Mouse (Mus musculus) layer of hippocampus, adult 2 months (tissue): ENCODE results near the gene Ece1. TPM values are rescaled to one million over a fixed set of nuclear protein-coding genes. Genes with fewer than 3 reads are reported as not detected.

Source experiments
- DNase-seq, 2 experiments: peaks; one replicate each; pipeline ENCODE4 v3.0.0; 2022; ENCODE audit warnings: low spot score in 2 of 2
- H3K27ac ChIP-seq: fragments of 200-600 bp; 2 replicates; pipeline ENCODE4 v1.8.1; 2022
- H3K4me3 ChIP-seq: fragments of 200-600 bp; 2 replicates; pipeline ENCODE4 v1.8.1; 2022; ENCODE audit warnings: mild to moderate bottlenecking
- CTCF ChIP-seq: fragments of 200-600 bp; conservative IDR thresholded peaks from 2 replicates; pipeline ENCODE4 v1.8.1; 2022; ENCODE audit warnings: antibody characterized with exemption, mild to moderate bottlenecking, moderate library complexity
- total RNA-seq, 2 experiments: library from RNA; stranded (reverse); gene quantifications; 2 replicates each; pipeline ENCODE4 v1.2.3; 2021

The Ece1 gene
- total RNA-seq, 2 experiments from 2014 or later = 47.5 to 58.0 TPM

GRCm38 (mm10) chr4:137917591-137917990 lies 55.6 kb downstream of the Ece1 start:
- H3K4me3 ChIP-seq = no peak overlapping the region
- H3K27ac ChIP-seq = no peak overlapping the region
- no peak for TF ChIP-seq CTCF
- DNase-seq = no peak

- TF ChIP-seq CTCF = no peak
- DNase-seq = no peak
- peak overlapping the region; percentile 76; the same call in 1 of the 2 replicates for H3K27ac ChIP-seq
- no peak overlapping the region for H3K4me3 ChIP-seq
Observed at GRCm38 (mm10) chr4:137918559-137918958, 56.5 kb downstream of the Ece1 start.

- H3K4me3 ChIP-seq = no peak overlapping the region
- peak overlapping the region; percentile 76; the same call in 1 of the 2 replicates for H3K27ac ChIP-seq
- DNase-seq = no peak
- no peak for TF ChIP-seq CTCF
Observed at GRCm38 (mm10) chr4:137919116-137919515, 57.1 kb downstream of the Ece1 start.

GRCm38 (mm10) chr4:137920005-137920404 lies 58.0 kb downstream of the Ece1 start:
- Histone ChIP-seq H3K27ac (peak overlapping the region; percentile 76), H3K4me3 (no peak overlapping the region)
- DNase-seq = no peak
- TF ChIP-seq CTCF = no peak

GRCm38 (mm10) chr4:137920500-137920961 lies 58.5 kb downstream of the Ece1 start:
- H3K27ac ChIP-seq = peak overlapping the region; percentile 77
- no peak overlapping the region; the same call in 1 of the 2 replicates for H3K4me3 ChIP-seq
- TF ChIP-seq CTCF = no peak
- DNase-seq = no peak

GRCm38 (mm10) chr4:137921510-137921909 lies 59.5 kb downstream of the Ece1 start:
- H3K4me3 ChIP-seq = peak overlapping the region; percentile 17; the same call in 1 of the 2 replicates
- DNase-seq = no peak
- peak overlapping the region; percentile 77; the same call in 1 of the 2 replicates for H3K27ac ChIP-seq
- TF ChIP-seq CTCF = no peak

GRCm38 (mm10) chr4:137923052-137923451 lies 61.0 kb downstream of the Ece1 start:
- no peak for TF ChIP-seq CTCF
- Histone ChIP-seq H3K4me3 (no peak overlapping the region), H3K27ac (no peak overlapping the region)
- no peak for DNase-seq

- Histone ChIP-seq H3K27ac (no peak overlapping the region), H3K4me3 (no peak overlapping the region)
- TF ChIP-seq CTCF = no peak
- no peak for DNase-seq
Observed at GRCm38 (mm10) chr4:137925176-137925575, 63.1 kb downstream of the Ece1 start.

GRCm38 (mm10) chr4:137926161-137926560 lies 64.1 kb downstream of the Ece1 start:
- H3K27ac ChIP-seq = no peak overlapping the region
- no peak for DNase-seq
- no peak overlapping the region for H3K4me3 ChIP-seq
- TF ChIP-seq CTCF = no peak

GRCm38 (mm10) chr4:137927136-137927535 lies 65.1 kb downstream of the Ece1 start:
- DNase-seq = no peak
- no peak overlapping the region for H3K4me3 ChIP-seq
- no peak overlapping the region for H3K27ac ChIP-seq

GRCm38 (mm10) chr4:137927741-137928535 lies 65.9 kb downstream of the Ece1 start:
- no peak for TF ChIP-seq CTCF
- Histone ChIP-seq H3K4me3 (no peak overlapping the region), H3K27ac (no peak overlapping the region)
- DNase-seq = no peak

More at GRCm38 (mm10) chr4:137927136-137927535, 65.1 kb downstream of the Ece1 start:
- TF ChIP-seq CTCF = no peak

- Histone ChIP-seq H3K27ac (no peak overlapping the region), H3K4me3 (no peak overlapping the region)
- no peak for DNase-seq
- no peak for TF ChIP-seq CTCF
Observed at GRCm38 (mm10) chr4:137928813-137929212, 66.8 kb downstream of the Ece1 start.

- Histone ChIP-seq H3K27ac (no peak overlapping the region), H3K4me3 (no peak overlapping the region)
- no peak for TF ChIP-seq CTCF
- DNase-seq = no peak
Observed at GRCm38 (mm10) chr4:137929341-137930016, 67.4 kb downstream of the Ece1 start.
